Mouse (Mus musculus) CD4-positive, CD25-positive, alpha-beta regulatory T cell, adult 4 months (primary cell): ENCODE results near the gene Hipk2. TPM values are rescaled to one million over a fixed set of nuclear protein-coding genes. Genes with fewer than 3 reads are reported as not detected.
A peak's percentile ranks its signal among the peaks of the same experiment; 100 is the strongest.

Source experiments
- ATAC-seq: one replicate; pipeline ENCODE4 v1.8.0; 2017
- polyA plus RNA-seq, 2 experiments: library from polyadenylated mRNA; unstranded; fragments of 100-300 nt; shearing (Covaris generic); gene quantifications; one replicate each; pipeline ENCODE4 v1.2.1; 2017

Hipk2 gene
- polyA plus RNA-seq, 2 experiments from 2014 or later, result 16.1 to 16.5 TPM

GRCm38 (mm10) chr6:38742441-38742840 lies 133.5 kb downstream of the Hipk2 start:
- no peak for ATAC-seq

DNA sequence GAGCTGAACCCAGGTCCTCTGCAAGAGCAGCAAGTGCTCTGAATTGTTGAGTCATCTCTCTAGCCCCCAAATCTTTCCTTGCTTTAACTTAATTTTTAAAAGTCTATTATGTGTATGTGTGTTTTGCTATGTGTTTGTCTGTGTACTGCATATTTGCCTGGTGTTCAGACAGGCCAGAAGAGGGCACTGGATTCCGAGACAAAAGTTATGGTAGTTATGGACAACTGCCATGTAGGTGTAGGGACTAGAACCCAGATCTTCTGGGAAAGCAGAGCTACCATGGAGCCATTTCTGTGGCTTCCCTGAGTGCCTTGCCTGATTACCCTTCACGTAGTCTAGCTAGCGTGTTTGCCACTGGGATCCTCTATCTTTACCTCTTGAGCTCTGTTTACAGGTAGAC lies 134.9 kb downstream of the Hipk2 start:
- no peak for ATAC-seq

- no peak for ATAC-seq
Observed at GRCm38 (mm10) chr6:38739266-38739665, 136.7 kb downstream of the Hipk2 start.

GRCm38 (mm10) chr6:38737763-38738162 lies 138.2 kb downstream of the Hipk2 start:
- ATAC-seq, result no peak

GRCm38 (mm10) chr6:38736240-38736639 lies 139.7 kb downstream of the Hipk2 start:
- ATAC-seq, result peak; percentile 95

DNA sequence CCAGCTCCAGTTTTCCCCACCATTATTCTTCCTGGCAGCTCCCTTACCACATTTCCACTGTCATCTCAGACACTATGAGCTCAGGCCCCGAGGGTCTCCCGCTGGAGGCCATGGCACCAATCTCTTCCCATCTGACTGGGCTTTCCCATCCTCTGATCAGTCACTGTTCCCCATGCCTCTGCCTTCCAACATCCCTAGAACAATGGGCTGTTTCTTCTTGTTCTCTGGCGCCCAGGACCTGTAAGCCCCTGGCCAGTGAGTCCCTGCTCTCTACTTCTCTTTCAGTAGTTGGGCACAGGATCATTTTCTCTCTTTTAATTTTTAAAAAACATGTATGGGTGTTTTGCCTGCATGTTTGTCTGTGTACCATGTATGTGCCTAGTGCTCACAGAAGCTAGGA lies 143.3 kb downstream of the Hipk2 start:
- no peak for ATAC-seq

- no peak for ATAC-seq
Observed at GRCm38 (mm10) chr6:38730169-38731146, 145.5 kb downstream of the Hipk2 start.

- no peak for ATAC-seq
Observed at GRCm38 (mm10) chr6:38725515-38725914, 150.4 kb downstream of the Hipk2 start.

DNA sequence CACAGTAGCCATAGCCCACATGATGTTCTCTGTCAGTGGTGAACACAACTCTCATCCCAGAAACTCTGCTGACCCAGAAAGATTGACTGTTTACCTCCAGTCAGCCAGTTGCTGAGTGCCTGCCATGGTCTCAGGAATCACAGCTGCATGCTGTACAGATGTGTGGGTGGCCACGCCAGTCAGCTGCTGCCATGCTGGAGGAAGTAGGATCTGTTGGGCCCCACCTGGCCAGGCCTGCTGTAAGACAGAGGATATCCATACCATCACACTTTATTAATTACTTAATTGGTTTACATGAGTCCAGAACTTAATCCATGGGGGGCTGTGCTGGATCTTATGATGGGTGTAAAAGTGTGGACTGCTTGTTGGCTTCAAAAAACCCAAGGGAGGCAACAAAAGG lies 154.6 kb downstream of the Hipk2 start:
- no peak for ATAC-seq

GRCm38 (mm10) chr6:38719229-38719628 lies 156.7 kb downstream of the Hipk2 start:
- no peak for ATAC-seq

GRCm38 (mm10) chr6:38718625-38719024 lies 157.3 kb downstream of the Hipk2 start:
- no peak for ATAC-seq

GRCm38 (mm10) chr6:38715881-38716280 lies 160.1 kb downstream of the Hipk2 start:
- ATAC-seq, result no peak

GRCm38 (mm10) chr6:38713957-38714898 lies 161.7 kb downstream of the Hipk2 start:
- no peak for ATAC-seq

- no peak for ATAC-seq
Observed at GRCm38 (mm10) chr6:38710449-38710848, 165.5 kb downstream of the Hipk2 start.

DNA sequence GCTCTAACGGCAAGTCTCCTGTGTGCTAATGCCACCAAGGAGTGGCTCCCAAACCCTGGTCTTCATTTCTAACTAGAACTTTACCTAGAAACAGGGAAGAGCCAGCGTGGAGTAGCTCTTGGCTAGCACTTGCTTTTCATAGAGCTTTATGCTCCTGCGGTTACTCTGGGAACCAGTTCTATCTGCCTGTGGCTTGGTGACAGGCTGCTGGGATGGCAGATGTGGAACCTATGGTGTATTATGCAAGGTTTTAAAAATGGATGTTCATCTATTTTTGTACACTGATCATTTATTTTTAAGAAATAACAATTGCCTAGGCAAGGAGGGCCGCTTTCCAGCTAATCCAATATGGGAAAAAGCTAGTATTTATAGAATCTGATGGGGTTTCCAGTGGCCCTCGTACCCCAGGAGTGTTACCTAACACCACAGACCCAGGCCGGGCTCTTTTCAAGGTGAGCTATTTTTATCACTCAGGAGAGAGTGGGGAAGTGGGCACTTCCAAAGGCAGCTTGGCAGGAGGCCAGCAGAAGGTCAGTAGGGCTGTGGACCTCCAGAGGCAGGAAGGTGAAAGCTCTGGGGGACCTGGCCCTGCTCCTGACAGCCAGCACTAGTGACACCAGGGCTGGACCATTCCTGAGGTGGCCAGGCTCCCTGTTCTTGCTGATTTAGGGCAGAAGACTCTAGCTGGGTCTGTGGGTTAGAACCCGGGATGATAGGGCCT lies 171.5 kb downstream of the Hipk2 start:
- ATAC-seq, result no peak

- no peak for ATAC-seq
Observed at GRCm38 (mm10) chr6:38703526-38703925, 172.4 kb downstream of the Hipk2 start.

- ATAC-seq, result no peak
Observed at GRCm38 (mm10) chr6:38702810-38703399, 173.1 kb downstream of the Hipk2 start.

DNA sequence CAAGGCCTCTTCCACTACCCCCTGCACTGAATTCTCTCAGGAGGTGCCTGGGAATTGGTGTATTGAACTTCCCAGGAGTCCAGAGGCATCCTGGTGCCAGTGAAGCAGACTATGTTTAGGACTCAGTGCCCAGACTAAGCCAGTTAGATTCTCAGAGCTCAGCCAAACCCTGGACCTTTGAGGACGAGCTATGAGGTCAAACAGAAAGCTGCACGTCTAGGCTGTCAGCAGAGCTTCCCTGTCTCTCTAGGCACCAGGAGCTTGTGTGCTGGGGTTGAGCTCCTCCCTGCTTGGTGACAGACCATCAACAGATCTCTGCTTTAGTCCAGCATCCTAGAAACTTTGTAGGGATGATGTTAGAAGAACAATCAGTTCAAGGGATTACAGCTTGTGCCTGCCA lies 174.5 kb downstream of the Hipk2 start:
- ATAC-seq, result no peak

- no peak for ATAC-seq
Observed at GRCm38 (mm10) chr6:38698233-38698889, 177.6 kb downstream of the Hipk2 start.

DNA sequence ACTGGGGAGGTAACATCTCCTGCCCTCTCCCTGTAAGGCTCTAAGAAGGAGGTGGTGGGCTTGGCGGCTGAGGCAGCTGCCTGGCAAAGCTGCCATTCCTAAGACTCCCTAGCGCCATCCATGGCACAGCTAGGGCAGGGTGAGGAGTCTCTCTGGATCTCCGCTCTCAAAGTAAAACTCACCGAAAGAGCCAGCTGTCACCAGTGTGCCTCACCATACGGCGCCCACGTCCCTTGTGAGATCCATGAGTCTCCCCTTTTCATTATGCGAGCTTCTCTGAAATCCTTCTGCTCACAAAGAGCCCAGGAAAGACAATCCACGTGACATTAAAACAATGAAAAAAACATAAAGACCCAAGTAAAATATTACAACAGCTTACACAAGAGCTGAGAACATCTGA lies 179.4 kb downstream of the Hipk2 start:
- ATAC-seq, result no peak

DNA sequence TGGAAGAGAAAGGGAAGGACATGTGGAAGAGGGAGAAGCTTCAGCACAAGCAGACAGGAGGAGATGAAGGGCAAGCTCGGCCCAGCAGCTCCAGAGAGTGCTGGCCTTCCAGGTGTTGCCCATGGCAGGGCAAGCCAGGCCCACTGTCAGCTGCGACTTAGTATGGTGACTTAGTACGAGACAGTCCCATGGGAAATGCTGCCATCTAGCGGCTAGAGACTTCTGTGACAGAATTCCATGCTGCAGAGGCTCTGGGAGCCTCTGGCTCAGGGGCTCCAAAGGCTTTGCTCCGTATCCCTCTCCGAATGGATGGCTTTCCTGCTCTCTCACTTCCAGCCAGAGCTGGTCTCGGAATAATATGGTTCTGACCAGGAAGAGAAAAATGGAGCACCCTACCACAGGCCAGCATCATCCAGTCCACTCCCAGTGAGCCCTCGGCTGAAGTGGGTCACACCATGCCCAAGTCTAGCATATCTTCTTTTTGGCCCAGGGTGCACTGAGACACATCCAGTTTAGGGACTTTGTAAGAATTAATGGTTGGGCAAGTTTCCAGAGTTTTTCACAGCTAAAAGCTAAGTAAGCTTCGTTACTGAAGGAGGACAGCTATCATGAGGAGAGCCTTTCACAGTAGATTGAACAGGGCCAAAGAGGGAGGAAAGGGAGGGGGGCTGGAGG lies 180.4 kb downstream of the Hipk2 start:
- ATAC-seq, result peak; percentile 63
